Mouse (Mus musculus) C2C12 (cell line): ENCODE data around the gene 1700008O03Rik.

Experiments
- CTCF ChIP-seq: IDR thresholded peaks from one replicate; pipeline ENCODE4 v1.5.1; 2011; ENCODE audit not compliant: control insufficient read depth, insufficient read depth, insufficient read length
- MAX ChIP-seq: IDR thresholded peaks from one replicate; pipeline ENCODE4 v1.6.1; 2011; ENCODE audit warnings: mild to moderate bottlenecking, control low read depth
- MYOD1 ChIP-seq: IDR thresholded peaks from one replicate; pipeline ENCODE4 v1.6.1; 2011; ENCODE audit warnings: low read depth; ENCODE audit not compliant: control insufficient read depth, insufficient read length
- MYOG ChIP-seq: IDR thresholded peaks from one replicate; pipeline ENCODE4 v1.6.1; 2011; ENCODE audit not compliant: control insufficient read depth, insufficient read length; ENCODE audit errors: extremely low read depth
- USF1 ChIP-seq: IDR thresholded peaks from one replicate; pipeline ENCODE4 v1.6.1; 2011; ENCODE audit warnings: low read depth, mild to moderate bottlenecking, control low read depth, moderate library complexity

DNA sequence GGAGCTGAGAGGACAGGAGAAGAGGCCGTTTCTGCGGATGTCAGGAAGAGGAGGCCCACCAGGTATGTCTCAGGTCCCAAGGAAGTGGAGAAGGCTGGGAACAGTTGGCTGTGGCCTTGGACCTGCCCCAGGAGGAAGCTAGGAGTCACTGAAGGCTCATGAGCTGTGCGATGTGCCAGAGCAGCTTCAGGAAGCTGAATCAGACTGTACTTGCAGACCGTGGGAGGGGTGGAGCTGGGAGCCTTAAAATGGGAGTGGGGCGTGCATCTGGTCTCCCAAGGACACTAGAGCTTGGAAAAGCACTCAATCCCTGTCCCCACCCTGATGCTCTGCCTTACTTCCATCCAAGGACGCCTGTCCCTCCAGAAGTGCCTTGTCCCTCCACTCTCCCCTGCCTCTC, 59.0 kb downstream of the 1700008O03Rik start:
- TF ChIP-seq CTCF (no peak), USF1 (no peak), MYOD1 (no peak), MYOG (no peak), MAX (no peak)
